Mouse (Mus musculus) hindbrain, embryonic 15.5 days (tissue): ENCODE measurements around the gene Sf3b1. TPM values are rescaled to one million over a fixed set of nuclear protein-coding genes. Genes with fewer than 3 reads are reported as not detected.
"Not testable (repeated sequence)": the region's sequence is repeated elsewhere in the genome, so short reads cannot be mapped to it uniquely, and the experiment has no call there.

Experiments used
- ATAC-seq: fragments of 200-750 bp; cut with Nextera tagmentation; 2 replicates; pipeline ENCODE4 v1.8.0; 2017; ENCODE audit warnings: low read depth, moderate number of reproducible peaks, moderate TSS enrichment; ENCODE audit not compliant: low FRiP score
- H3K27ac ChIP-seq: fragments of 300-500 bp; sonication (generic); replicated peaks from 2 replicates; pipeline ENCODE4 v1.5.1; 2015; ENCODE audit warnings: mild to moderate bottlenecking, inconsistent platforms
- H3K27me3 ChIP-seq: fragments of 300-500 bp; sonication (generic); 2 replicates; pipeline ENCODE4 v1.6.1; 2015; ENCODE audit warnings: control low read depth, inconsistent platforms
- H3K36me3 ChIP-seq: fragments of 300-500 bp; sonication (generic); 2 replicates; pipeline ENCODE4 v1.6.1; 2015; ENCODE audit warnings: control low read depth, inconsistent platforms
- H3K4me1 ChIP-seq: fragments of 300-500 bp; sonication (generic); replicated peaks from 2 replicates; pipeline ENCODE4 v1.6.1; 2015; ENCODE audit warnings: control low read depth, inconsistent platforms
- H3K4me2 ChIP-seq: fragments of 300-500 bp; sonication (generic); 2 replicates; pipeline ENCODE4 v1.6.1; 2015; ENCODE audit warnings: moderate library complexity, mild to moderate bottlenecking, inconsistent platforms
- H3K4me3 ChIP-seq: fragments of 300-500 bp; sonication (generic); 2 replicates; pipeline ENCODE4 v1.5.1; 2015; ENCODE audit warnings: mild to moderate bottlenecking, inconsistent platforms
- H3K9ac ChIP-seq: fragments of 300-500 bp; sonication (generic); 2 replicates; pipeline ENCODE4 v1.6.1; 2015; ENCODE audit warnings: inconsistent platforms
- H3K9me3 ChIP-seq: fragments of 300-500 bp; sonication (generic); 2 replicates; pipeline ENCODE4 v1.6.1; 2016; ENCODE audit warnings: control low read depth, inconsistent platforms
- WGBS: fragments of 180-500 bp; shearing (Covaris S2); methylation state at CpG from one replicate; pipeline ENCODE4 v1.1.7; 2015; 5-methylcytosine and 5-hydroxymethylcytosine counted together
- polyA plus RNA-seq: library from polyadenylated mRNA; unstranded; fragments of >200 nt; fragmentation: Nextera tagmentation; extraction: Ambion mirVana; gene quantifications from 2 replicates; pipeline ENCODE4 v1.2.1, GENCODE M21; 2015

The Sf3b1 gene
- polyA plus RNA-seq, 1 experiment from 2014 or later: 272 TPM

- peak overlapping the region; percentile 74 for H3K4me2 ChIP-seq
- H3K27me3 ChIP-seq: no peaks in the 10 kb centered on the region
- WGBS: under 1% methylated on average over 51 of the region's 55 CpGs
- peak overlapping the region; percentile 92 for H3K9ac ChIP-seq
- H3K4me3 ChIP-seq: peak overlapping the region; percentile 83
- ATAC-seq: peak; percentile 77
- no peaks in the 10 kb centered on the region for H3K36me3 ChIP-seq
- H3K27ac ChIP-seq: peak overlapping the region; percentile 96
- H3K4me1 ChIP-seq: peaks cover 27% of the 10 kb centered on the region
- no peaks in the 10 kb centered on the region for H3K9me3 ChIP-seq
Measured at GRCm38 (mm10) chr1:55026444-55027252, 633 bp downstream of the Sf3b1 start.

- Histone ChIP-seq H3K9ac (peak overlapping the region; percentile 92), H3K27ac (peak overlapping the region; percentile 96; the same call in 1 of the 2 replicates), H3K4me2 (peak overlapping the region; percentile 74), H3K9me3 (no peaks in the 10 kb centered on the region), H3K4me1 (peaks cover 27% of the 10 kb centered on the region), H3K4me3 (peak overlapping the region; percentile 83), H3K27me3 (no peaks in the 10 kb centered on the region), H3K36me3 (no peaks in the 10 kb centered on the region)
- ATAC-seq: no peak
- 12% methylated on average over 10 of the region's 10 CpGs for WGBS
Measured at GRCm38 (mm10) chr1:55025656-55026430, 1.4 kb downstream of the Sf3b1 start.

GRCm38 (mm10) chr1:55021907-55022306 is 5.4 kb downstream of the Sf3b1 start:
- ATAC-seq: no peak
- no peak overlapping the region for H3K4me3 ChIP-seq
- no peaks in the 10 kb centered on the region for H3K27me3 ChIP-seq
- no peak overlapping the region for H3K9ac ChIP-seq
- peaks cover 18% of the 10 kb centered on the region for H3K36me3 ChIP-seq
- no peaks in the 10 kb centered on the region for H3K9me3 ChIP-seq
- peaks cover 27% of the 10 kb centered on the region for H3K4me1 ChIP-seq
- no peak overlapping the region for H3K4me2 ChIP-seq
- no peak overlapping the region for H3K27ac ChIP-seq

- WGBS: 59% methylated on average over 3 of the region's 3 CpGs
- H3K4me1 ChIP-seq: no peaks in the 10 kb centered on the region
- ATAC-seq: no peak
Measured at GRCm38 (mm10) chr1:55012513-55012912, 14.8 kb downstream of the Sf3b1 start.

GRCm38 (mm10) chr1:55008313-55008712 is 19.0 kb downstream of the Sf3b1 start:
- H3K4me2 ChIP-seq, H3K27me3 ChIP-seq, H3K4me3 ChIP-seq, H3K9me3 ChIP-seq, H3K4me1 ChIP-seq, H3K9ac ChIP-seq, ATAC-seq, H3K27ac ChIP-seq: not testable (repeated sequence)
- peaks cover 71% of the 10 kb centered on the region for H3K36me3 ChIP-seq
- 88% methylated on average over 2 of the region's 2 CpGs for WGBS

More at GRCm38 (mm10) chr1:55012513-55012912, 14.8 kb downstream of the Sf3b1 start:
- no peak overlapping the region for H3K4me3 ChIP-seq
- H3K27ac ChIP-seq: no peak overlapping the region
- H3K36me3 ChIP-seq: peaks cover 71% of the 10 kb centered on the region
- no peak overlapping the region for H3K9ac ChIP-seq
- H3K9me3 ChIP-seq: no peaks in the 10 kb centered on the region
- H3K27me3 ChIP-seq: no peaks in the 10 kb centered on the region
- no peak overlapping the region for H3K4me2 ChIP-seq

- WGBS: 92% methylated on average over 5 of the region's 5 CpGs
- Histone ChIP-seq H3K9ac (no peak overlapping the region), H3K9me3 (no peaks in the 10 kb centered on the region), H3K27ac (no peak overlapping the region), H3K4me1 (no peaks in the 10 kb centered on the region), H3K4me3 (no peak overlapping the region), H3K36me3 (peaks cover 77% of the 10 kb centered on the region), H3K27me3 (no peaks in the 10 kb centered on the region), H3K4me2 (no peak overlapping the region)
- no peak for ATAC-seq
Measured at GRCm38 (mm10) chr1:54993581-54993980, 33.7 kb downstream of the Sf3b1 start.

- Histone ChIP-seq H3K4me2 (no peak overlapping the region), H3K36me3 (peaks cover 44% of the 10 kb centered on the region), H3K9me3 (no peaks in the 10 kb centered on the region), H3K4me3 (no peak overlapping the region), H3K4me1 (no peaks in the 10 kb centered on the region), H3K27me3 (no peaks in the 10 kb centered on the region), H3K27ac (no peak overlapping the region), H3K9ac (no peak overlapping the region)
- 95% methylated on average over 5 of the region's 5 CpGs for WGBS
- ATAC-seq: no peak
Measured at GRCm38 (mm10) chr1:54986248-54986647, 41.0 kb downstream of the Sf3b1 start.

- Histone ChIP-seq H3K4me1 (no peaks in the 10 kb centered on the region), H3K4me2 (no peak overlapping the region), H3K9me3 (no peaks in the 10 kb centered on the region), H3K27me3 (no peaks in the 10 kb centered on the region), H3K36me3 (peaks cover 43% of the 10 kb centered on the region), H3K4me3 (no peak overlapping the region), H3K9ac (no peak overlapping the region), H3K27ac (no peak overlapping the region)
- 95% methylated on average over 3 of the region's 3 CpGs for WGBS
- ATAC-seq: no peak
Measured at GRCm38 (mm10) chr1:54985831-54986230, 41.5 kb downstream of the Sf3b1 start.

GRCm38 (mm10) chr1:54984154-54984553 is 43.1 kb downstream of the Sf3b1 start:
- ATAC-seq: no peak
- 92% methylated on average over 7 of the region's 7 CpGs for WGBS
- Histone ChIP-seq H3K4me3 (no peak overlapping the region), H3K9ac (no peak overlapping the region), H3K4me2 (no peak overlapping the region), H3K36me3 (peaks cover 30% of the 10 kb centered on the region), H3K4me1 (no peaks in the 10 kb centered on the region), H3K27me3 (no peaks in the 10 kb centered on the region), H3K27ac (no peak overlapping the region), H3K9me3 (no peaks in the 10 kb centered on the region)

GRCm38 (mm10) chr1:54983339-54983738 is 43.9 kb downstream of the Sf3b1 start:
- Histone ChIP-seq H3K4me1 (no peaks in the 10 kb centered on the region), H3K9ac (no peak overlapping the region), H3K9me3 (no peaks in the 10 kb centered on the region), H3K27ac (no peak overlapping the region), H3K4me3 (no peak overlapping the region), H3K4me2 (no peak overlapping the region), H3K36me3 (peaks cover 26% of the 10 kb centered on the region), H3K27me3 (no peaks in the 10 kb centered on the region)
- no peak for ATAC-seq
- 71% methylated on average over 3 of the region's 3 CpGs for WGBS

GRCm38 (mm10) chr1:54982636-54983035 is 44.6 kb downstream of the Sf3b1 start:
- no peak overlapping the region for H3K27ac ChIP-seq
- H3K9me3 ChIP-seq: no peaks in the 10 kb centered on the region
- no peak overlapping the region for H3K4me3 ChIP-seq
- no peaks in the 10 kb centered on the region for H3K4me1 ChIP-seq
- H3K27me3 ChIP-seq: no peaks in the 10 kb centered on the region
- no peak overlapping the region for H3K9ac ChIP-seq
- H3K4me2 ChIP-seq: no peak overlapping the region
- H3K36me3 ChIP-seq: peaks cover 22% of the 10 kb centered on the region
- WGBS: 94% methylated on average over 3 of the region's 3 CpGs
- no peak for ATAC-seq

GRCm38 (mm10) chr1:54979226-54979984 is 47.9 kb downstream of the Sf3b1 start:
- Histone ChIP-seq H3K4me3 (no peak overlapping the region), H3K4me2 (no peak overlapping the region), H3K27ac (no peak overlapping the region), H3K36me3 (no peaks in the 10 kb centered on the region), H3K27me3 (no peaks in the 10 kb centered on the region), H3K9me3 (no peaks in the 10 kb centered on the region), H3K4me1 (no peaks in the 10 kb centered on the region), H3K9ac (no peak overlapping the region)
- peak; percentile 65 for ATAC-seq
- 66% methylated on average over 1 of the region's 1 CpGs for WGBS
